Mouse (Mus musculus) left cerebral cortex, postnatal 14 days (tissue): ENCODE measurements around the gene Gm14326. TPM values are rescaled to one million over a fixed set of nuclear protein-coding genes. Genes with fewer than 3 reads are reported as not detected.
"Not testable (repeated sequence)": the region's sequence is repeated elsewhere in the genome, so short reads cannot be mapped to it uniquely, and the experiment has no call there.

Source experiments
- DNase-seq, 2 experiments: peaks; one replicate each; pipeline ENCODE4 v3.0.0; 2021 to 2022; ENCODE audit warnings: low spot score in 2 of 2, mixed read lengths in 1 of 2
- intact Hi-C: fragments of 180-260 bp; cut with DNase I; formaldehyde crosslinking; loops from one replicate; pipeline ENCODE4 v1.15.1; 2025
- long read RNA-seq, 2 experiments: library from polyadenylated mRNA; stranded (forward); transcript quantifications; one replicate each; pipeline ENCODE4 v2.0.0; 2021
- total RNA-seq, 2 experiments: library from RNA; stranded (reverse); gene quantifications; 2 replicates each; pipeline ENCODE4 v1.2.3; 2021

Gene Gm14326
- 10 to 100 TPM; 49.9 to 51.2 TPM for total RNA-seq
- long read RNA-seq, experiment 1, transcript Gm14326-201 (4 exons, 767 nt) = major isoform, 15 of 20 reads
- long read RNA-seq, experiment 1, partial matches to known transcripts = 0 of 20 reads
- long read RNA-seq, experiment 1, other reads (novel, unspliced or antisense) = 3 of 20 reads
- long read RNA-seq, experiment 2, transcript Gm14326-201 (4 exons, 767 nt) = major isoform, 6 of 11 reads
- long read RNA-seq, experiment 2, partial matches to known transcripts = 0 of 11 reads
- long read RNA-seq, experiment 2, other reads (novel, unspliced or antisense) = 1 of 11 reads

GRCm38 (mm10) chr2:177957145-177957544, at the start of gene Gm14326:
TSS of gene Gm14326 (minus strand) at chr2:177957297.
- intact Hi-C loops = not testable (repeated sequence)
- DNase-seq = peak; percentile 84 to 89

GRCm38 (mm10) chr2:177974814-177975213, 17.7 kb upstream of the Gm14326 start:
- not testable (repeated sequence) for DNase-seq

GRCm38 (mm10) chr2:177956734-177957133, 363 bp downstream of the Gm14326 start:
- DNase-seq = peak; percentile 9 to 27
- intact Hi-C loops = not testable (repeated sequence)

More at GRCm38 (mm10) chr2:177974814-177975213, 17.7 kb upstream of the Gm14326 start:
- intact Hi-C loops = not testable (repeated sequence)

GRCm38 (mm10) chr2:177925563-177926103, 31.5 kb downstream of the Gm14326 start, which contains the start of gene Zfp972:
TSS of gene Zfp972 (minus strand) at chr2:177925613.
- intact Hi-C loops, DNase-seq: not testable (repeated sequence)

GRCm38 (mm10) chr2:177903276-177903675, 53.8 kb downstream of the Gm14326 start:
- intact Hi-C loops, DNase-seq: not testable (repeated sequence)

- DNase-seq, intact Hi-C loops: not testable (repeated sequence)
Measured at GRCm38 (mm10) chr2:177898171-177898570, 58.9 kb downstream of the Gm14326 start.

- DNase-seq, intact Hi-C loops: not testable (repeated sequence)
Measured at GRCm38 (mm10) chr2:177897046-177897578, 60.0 kb downstream of the Gm14326 start, which contains the start of gene Gm14327. TSS of gene Gm14327 (plus strand) at chr2:177897096.

- intact Hi-C loops, DNase-seq: not testable (repeated sequence)
Measured at GRCm38 (mm10) chr2:177887743-177888142, 69.4 kb downstream of the Gm14326 start.

Other genes starting within 250 kb of the Gm14326 start
- 10 to 100 TPM; 23.9 to 25.4 TPM for gene Gm14322, start 198.0 kb downstream of the Gm14326 start, total RNA-seq
- 100 to 1,000 TPM; 132 to 134 TPM for gene Gm14325, start 117.0 kb downstream of the Gm14326 start, total RNA-seq
- gene Gm14327, start 60.2 kb downstream of the Gm14326 start, total RNA-seq = 1 to 10 TPM; 3.6 to 6.6 TPM
- gene Zfp972, start 31.7 kb downstream of the Gm14326 start, total RNA-seq = under 1 TPM in 1 of 2 experiments, not detected in 1; 0.94 TPM
- 10 to 100 TPM; 19.4 to 23.2 TPM for gene Zfp971, start 66.0 kb upstream of the Gm14326 start, total RNA-seq
- 10 to 100 TPM; 19.6 to 20.2 TPM for gene Zfp931, start 121.2 kb upstream of the Gm14326 start, total RNA-seq
- gene Phactr3, start 161.7 kb upstream of the Gm14326 start, total RNA-seq = 100 to 1,000 TPM; 144 to 146 TPM